Mouse (Mus musculus): ENCODE measurements around the gene Vps45. TPM values are rescaled to one million over a fixed set of nuclear protein-coding genes. Genes with fewer than 3 reads are reported as not detected.
A peak's percentile ranks its signal among the peaks of the same experiment; 100 is the strongest.

Vps45 gene
- total RNA-seq, 2 experiments from 2014 or later: 46.4 to 46.7 TPM

GRCm38 (mm10) chr3:96039857-96040662, 18.2 kb downstream of the Vps45 start:
- peak; percentile 7 to 26 for DNase-seq (ENCODE audit: low spot score in 2 of 2)

- DNase-seq (ENCODE audit: low spot score in 2 of 2): no peak
Measured at GRCm38 (mm10) chr3:96038851-96039250, 19.4 kb downstream of the Vps45 start.

- no peak for DNase-seq (ENCODE audit: low spot score in 2 of 2)
Measured at GRCm38 (mm10) chr3:96038156-96038555, 20.1 kb downstream of the Vps45 start.

- no peak for DNase-seq (ENCODE audit: low spot score in 2 of 2)
Measured at GRCm38 (mm10) chr3:96036796-96037195, 21.5 kb downstream of the Vps45 start.

DNA sequence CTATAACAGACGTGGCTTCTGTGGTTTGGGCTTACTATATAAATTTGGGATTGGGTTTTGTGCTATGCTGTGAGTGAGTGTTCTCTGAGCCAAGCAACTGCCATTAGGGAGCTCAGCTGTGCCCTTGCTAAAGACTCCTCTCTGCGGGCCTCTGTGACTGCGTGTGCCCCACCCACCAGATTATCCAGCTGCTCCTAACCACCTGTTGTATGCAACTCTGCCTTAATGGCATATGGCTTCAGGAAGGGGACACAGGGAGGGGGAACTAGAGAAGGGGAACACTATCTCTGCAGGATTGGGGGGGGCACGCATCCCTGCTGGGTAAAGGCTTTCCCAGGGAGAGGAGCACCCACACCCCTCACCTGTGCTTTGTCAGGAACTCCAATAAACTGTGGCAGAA, 25.2 kb downstream of the Vps45 start:
- DNase-seq (ENCODE audit: low spot score in 2 of 2): no peak

DNA sequence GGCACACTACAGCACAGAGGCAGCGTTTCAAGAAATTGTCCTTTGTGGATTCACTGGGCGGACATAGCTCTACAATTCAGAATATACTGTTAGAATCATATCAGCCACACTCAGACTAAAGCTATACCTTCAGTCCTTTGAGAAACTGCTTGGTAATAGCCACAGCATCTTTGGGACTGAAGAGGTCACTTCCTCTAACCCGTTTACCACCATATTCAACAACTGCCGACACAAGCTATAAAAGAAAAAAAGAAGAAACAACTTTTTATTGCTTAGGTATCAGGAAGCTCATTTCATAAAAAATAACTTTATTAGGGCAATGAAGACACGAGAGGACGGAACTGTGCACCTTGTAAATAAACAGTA, 25.6 kb downstream of the Vps45 start:
- no peak for DNase-seq (ENCODE audit: low spot score in 2 of 2)

DNA sequence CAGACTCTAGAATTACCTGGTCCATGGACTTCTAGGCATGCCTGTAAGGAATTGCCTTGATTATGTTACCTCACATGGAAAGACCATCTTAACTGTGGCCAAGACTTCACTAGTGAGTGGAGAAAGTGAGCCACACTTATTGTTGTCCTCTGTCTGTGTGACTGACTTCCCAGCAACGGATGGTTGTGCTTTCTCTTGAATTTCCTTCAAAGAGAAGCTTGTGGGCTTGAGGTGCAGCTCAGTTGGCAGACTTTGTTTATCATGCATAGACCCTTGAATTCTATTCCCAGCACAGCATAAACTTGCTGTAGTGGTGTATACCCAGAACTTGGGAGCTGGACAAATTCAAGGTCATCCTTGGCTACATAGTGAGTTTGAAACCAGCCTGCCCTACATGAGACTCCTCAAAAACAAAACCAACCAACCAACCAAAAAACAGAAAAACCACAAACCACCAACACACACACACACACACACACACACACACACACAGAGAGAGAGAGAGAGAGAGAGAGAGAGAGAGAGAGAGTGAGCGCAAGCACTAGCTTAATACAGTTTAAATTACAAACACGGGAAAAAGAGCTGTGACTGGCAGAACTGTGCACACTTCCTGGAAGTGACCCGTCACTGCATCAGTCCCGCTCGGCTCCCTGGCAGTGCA, 26.1 kb downstream of the Vps45 start:
- DNase-seq (ENCODE audit: low spot score in 2 of 2): no peak

DNA sequence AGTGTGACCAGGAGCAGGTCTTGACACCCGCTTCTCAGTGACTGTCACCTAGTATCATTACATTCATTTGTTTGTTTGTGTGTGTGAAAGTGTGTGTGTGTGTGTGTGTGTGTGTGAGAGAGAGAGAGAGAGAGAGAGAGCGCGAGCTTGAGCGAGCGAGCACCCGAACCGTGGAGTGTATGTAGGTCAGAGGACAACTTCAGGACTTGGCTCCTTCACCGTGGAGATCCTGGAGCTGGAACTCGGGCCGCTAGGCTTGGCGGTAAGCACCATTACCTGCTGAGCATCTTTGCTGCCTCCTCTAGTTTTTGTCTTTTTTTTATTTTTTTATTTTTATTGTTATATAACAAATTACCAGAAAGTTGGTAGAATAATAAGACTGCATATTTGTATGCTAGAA, 28.5 kb downstream of the Vps45 start:
- DNase-seq (ENCODE audit: low spot score in 2 of 2): no peak

DNA sequence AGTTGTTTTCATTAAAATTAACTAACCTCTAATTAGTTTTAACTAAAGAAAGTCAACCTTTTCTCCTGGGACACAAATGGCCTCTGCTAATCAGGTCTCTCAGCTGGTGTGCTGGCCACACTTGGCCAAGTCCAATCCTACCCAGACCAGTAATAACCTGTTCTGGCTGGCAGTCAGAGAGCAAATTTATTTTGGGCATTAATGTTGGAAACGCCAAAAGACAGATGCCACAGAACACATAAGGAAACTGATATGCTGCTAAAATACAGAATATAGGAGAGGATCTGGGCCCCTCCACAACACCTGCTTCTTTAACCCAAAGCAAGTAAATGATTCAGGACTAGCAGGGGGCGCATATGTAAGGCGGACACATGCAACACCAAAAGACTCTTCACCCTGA, 28.9 kb downstream of the Vps45 start:
- DNase-seq (ENCODE audit: low spot score in 2 of 2): no peak

GRCm38 (mm10) chr3:96027875-96028274, 30.4 kb downstream of the Vps45 start:
- DNase-seq (ENCODE audit: low spot score in 2 of 2): no peak

DNA sequence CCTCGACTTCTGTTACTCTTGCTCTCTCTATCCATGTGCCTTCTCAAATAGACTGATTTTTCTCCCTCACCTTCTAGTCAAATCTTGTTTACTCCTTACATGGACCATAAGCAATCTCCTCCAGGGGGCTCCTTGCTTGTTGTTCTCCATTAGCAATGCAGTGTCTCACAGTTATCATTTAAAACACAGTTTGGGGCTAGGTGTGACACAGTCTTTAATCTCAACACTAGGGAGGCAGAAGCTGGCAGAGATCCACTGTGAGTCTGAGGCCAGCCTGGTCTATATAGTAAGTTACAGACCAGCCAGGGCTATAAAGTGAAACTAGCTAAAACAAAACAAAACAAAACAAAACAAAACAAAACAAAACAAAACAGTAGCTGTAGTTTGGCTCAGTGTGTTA, 31.1 kb downstream of the Vps45 start:
- DNase-seq (ENCODE audit: low spot score in 2 of 2): no peak

DNA sequence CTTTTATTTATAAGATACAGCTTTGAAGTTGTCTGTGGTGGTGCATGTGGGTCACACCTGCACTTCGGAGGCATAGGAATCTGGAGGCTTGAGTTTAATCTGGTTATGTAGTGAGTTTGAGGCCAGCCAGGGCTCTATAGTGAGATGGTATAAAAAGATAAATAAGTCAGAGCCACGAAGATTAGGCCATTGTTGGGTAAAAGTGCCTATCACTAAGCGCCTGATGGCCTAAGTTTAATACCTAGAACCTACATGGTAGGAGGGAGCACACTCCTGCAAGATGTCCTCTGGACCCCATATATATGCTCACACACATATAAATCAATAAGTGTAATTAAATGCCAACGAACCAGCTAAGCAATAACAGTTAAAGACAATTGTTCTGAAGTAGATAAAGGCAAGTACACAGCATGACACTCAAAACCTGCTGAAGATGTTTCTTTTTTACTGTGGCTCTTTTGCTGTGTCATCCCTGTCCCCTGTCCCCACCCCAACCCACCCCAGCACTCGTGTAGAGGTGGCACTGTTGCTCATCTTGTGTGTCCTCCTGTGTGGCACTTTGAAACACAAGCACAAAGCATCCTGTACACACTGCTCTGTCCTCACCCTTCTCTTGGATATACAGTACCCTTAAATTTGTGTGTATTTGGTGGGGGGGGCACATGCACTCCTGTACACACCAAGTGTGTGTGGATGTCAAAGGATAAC, 36.7 kb downstream of the Vps45 start:
- no peak for DNase-seq (ENCODE audit: low spot score in 2 of 2)

DNA sequence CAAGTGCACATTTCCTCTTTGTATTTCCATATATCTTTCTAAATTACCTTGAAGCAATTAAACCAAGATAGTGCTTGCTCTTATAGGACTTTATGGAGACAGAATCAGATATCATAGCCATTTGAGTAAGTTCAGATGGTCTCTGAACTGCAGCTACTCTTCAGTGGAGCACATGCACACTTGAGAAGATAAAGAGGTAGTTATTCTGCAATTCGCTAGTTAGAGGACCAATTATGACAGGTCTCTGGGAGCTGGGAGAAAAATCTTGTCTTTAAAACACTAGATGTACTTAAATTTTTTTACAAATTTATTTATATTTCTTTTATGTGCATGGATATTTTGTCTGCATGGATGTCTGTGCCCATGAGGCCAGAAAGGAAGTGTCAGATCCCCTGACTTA, 37.5 kb downstream of the Vps45 start:
- no peak for DNase-seq (ENCODE audit: low spot score in 2 of 2)

DNA sequence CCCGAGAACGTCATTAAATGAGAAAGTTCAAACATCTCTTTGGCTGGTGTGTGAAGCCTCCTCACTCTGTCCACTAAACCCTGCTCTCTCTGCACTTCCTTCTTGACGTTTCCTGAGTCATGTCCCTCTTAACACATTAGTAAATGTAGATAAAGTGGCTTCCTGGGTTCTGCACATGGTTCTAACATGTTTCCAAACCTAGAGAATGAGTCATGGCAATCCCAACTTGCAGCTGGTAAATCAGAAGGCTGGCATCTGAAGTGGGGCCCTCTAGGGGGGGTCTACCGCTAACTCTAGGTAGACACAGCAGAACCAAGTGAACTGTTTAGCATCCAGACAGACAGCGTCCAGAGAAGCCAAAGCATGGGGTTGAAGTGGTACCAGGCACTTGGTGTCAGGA, 40.8 kb downstream of the Vps45 start:
- no peak for DNase-seq (ENCODE audit: low spot score in 2 of 2)

DNA sequence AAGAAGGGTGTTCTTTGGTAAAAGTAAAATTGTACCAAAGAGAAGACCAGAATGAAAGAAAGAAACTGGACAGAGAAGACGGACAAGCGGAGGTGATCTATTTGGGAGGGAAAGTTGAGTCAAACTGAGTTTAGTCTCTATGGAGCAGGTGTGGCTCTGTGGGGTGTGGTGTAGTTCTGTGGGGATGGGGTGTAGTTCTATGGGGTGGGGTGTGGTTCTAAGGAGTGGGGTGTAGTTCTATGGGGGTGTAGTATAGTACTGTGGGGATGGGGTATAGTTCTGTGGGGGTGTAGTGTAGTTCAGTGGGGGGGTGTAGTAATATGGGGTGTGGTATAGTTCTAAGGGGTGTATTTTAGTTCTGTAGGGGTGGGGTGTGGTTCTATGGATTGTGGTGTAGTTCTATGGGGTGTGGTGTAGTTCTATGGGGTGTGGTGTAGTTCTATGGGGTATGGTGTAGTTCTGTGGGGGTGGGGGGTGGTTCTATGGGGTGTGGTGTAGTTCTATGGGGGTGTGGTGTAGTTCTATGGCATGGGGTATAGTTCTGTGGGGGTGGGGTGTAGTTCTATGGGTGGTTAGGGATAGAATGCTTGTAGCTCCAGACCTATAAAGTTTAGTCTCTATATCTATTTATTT, 41.9 kb downstream of the Vps45 start:
- DNase-seq (ENCODE audit: low spot score in 2 of 2): no peak

GRCm38 (mm10) chr3:96015681-96016080, 42.6 kb downstream of the Vps45 start:
- no peak for DNase-seq (ENCODE audit: low spot score in 2 of 2)

GRCm38 (mm10) chr3:96012805-96013204, 45.5 kb downstream of the Vps45 start:
- no peak for DNase-seq (ENCODE audit: low spot score in 2 of 2)

DNA sequence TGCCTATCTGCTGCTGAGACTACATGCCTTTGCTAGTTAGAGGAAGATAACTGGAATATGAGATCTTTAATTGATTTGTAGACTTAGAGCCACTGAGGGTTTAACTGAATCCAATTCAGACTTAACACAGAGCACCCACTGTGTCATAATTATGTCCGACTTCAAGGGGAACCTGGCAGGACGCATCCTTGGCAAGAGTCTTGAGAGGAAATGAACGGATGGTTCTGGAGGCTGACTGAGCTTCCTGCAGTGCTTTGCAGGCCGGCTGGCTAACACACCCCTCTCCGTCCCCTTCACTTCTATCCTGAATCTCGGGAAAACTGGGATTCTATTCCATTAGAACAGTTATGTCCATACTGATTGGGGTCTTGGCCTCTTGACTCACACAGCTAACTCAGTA, 49.8 kb downstream of the Vps45 start:
- no peak for DNase-seq (ENCODE audit: low spot score in 2 of 2)

DNA sequence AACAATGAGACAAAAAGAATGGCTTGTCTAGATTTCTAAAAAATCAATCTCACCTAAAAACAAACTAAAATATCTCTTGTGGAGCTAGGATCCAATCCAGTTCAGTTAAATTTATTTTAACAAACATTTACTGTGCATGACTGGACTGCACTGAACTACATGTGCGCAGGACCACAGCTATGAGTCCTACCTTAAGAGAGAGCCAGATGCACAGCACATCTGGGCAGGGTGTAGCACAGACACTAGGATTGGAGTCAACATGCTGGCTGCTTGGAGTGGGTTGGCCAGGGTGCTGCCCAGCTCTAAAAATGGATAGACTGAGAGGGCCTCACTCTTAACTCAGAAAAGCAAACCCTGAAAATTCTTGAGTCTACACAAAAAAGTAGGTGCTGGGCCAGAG, 56.7 kb downstream of the Vps45 start:
- no peak for DNase-seq (ENCODE audit: low spot score in 2 of 2)

DNA sequence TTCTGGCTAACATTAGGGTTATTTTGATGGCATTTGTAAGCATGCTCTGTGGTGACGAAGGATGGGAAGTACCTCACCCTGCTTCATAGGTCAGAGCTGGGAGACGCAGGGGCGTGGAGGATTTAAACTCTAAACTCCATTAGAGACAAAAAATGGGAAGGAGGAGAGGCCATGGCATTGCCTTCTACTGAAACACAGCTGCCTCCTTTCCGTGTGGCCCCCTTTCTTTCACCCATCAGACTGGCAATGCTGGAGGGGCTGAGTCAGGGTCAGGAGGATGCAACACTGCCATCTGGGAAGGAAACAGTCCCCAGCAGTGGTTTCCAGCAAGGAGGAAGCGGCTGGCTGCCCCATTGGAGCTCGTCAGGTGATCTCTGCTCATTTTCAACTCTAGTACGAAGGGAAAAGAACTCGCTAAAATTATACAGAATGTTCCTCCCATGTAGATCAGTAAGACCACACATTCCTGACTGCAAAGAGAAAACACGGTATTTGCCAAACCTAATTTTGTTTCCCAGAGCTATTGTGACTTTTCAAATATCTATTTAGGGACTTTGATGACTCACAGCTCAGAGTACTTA, 57.3 kb downstream of the Vps45 start:
- no peak for DNase-seq (ENCODE audit: low spot score in 2 of 2)

- DNase-seq (ENCODE audit: low spot score in 2 of 2): no peak
Measured at GRCm38 (mm10) chr3:96000080-96000632, 58.1 kb downstream of the Vps45 start.
